Mouse (Mus musculus): Measurements from ENCODE around the gene Cbs. TPM values are rescaled to one million over a fixed set of nuclear protein-coding genes. Genes with fewer than 3 reads are reported as not detected.

Gene Cbs
- total RNA-seq (2012; rRNA removed) (1.4 and 1.5 TPM in 2 replicates), total RNA-seq (2014; rRNA removed) (1.2 and 1.3 TPM in 2 replicates), polyA plus RNA-seq (2012; ENCODE audit: insufficient read length, low read depth) (1.9 and 3.0 TPM in 2 replicates)

DNA sequence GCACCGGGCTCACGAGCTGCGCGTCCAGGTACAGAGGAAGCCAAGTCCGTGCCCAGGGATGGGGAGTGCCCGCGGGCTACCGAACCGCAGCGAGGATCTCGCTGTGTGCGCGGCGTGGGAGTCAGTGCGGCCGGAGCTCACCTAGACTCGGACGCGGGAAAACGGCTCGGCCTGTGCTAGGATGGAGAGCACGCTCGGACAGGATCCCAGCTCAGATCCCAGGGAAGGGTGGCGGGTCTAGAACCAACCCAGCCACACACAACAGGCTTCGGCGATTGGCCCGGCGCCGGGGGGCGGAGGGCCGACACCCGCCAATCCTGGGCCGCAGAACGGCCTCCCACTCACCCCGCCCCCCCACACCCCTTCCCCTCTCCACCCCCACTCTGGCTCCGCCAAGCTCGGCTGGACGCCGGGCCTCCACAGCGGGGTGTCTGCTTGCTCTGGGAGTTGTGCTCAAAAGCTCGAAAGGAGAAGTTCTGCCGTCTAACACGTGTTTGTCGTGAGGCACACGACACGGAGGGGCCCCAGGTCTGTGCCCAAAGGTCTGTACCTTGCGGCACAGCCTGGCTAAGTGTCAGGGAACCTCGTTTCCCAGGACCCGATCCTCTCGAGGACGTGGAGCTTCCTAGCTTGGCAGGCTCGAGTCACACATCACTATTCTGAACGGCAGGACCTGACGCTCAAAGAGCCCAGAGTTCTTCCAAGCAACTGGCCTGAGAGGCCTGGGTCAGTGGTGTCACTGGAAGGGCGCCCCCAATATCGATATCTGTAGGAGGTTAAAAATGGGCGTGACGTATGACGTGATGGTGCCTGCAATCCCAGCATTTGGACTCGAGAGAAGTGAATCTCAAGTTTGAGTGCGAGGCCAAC, at the start of gene Cbs:
Cbs (minus strand) TSS at position 297 of the 870 bp plus-strand sequence.
- dilution Hi-C loops (cut with MboI; ENCODE audit: extremely low pct_ligation_motif_present, extremely low pct_unique_long_range_greater_than_20kb, low sequenced_read_pairs) = no loop called here
- TF ChIP-seq POLR2A (IDR thresholded peaks at IDR 0.05; ENCODE audit: low read depth, low read length) (peak; percentile 22; the same call in 1 of the 2 replicates), MAX (IDR thresholded peaks at IDR 0.05; ENCODE audit: low read length) (peak; percentile 50; the same call in 1 of the 2 replicates), SMC3 (IDR thresholded peaks at IDR 0.05; ENCODE audit: low read depth, low read length) (no peak), UBTF (IDR thresholded peaks at IDR 0.05; ENCODE audit: low read depth, low read length) (no peak), BHLHE40 (IDR thresholded peaks at IDR 0.05; ENCODE audit: low read depth, low read length) (peak; percentile 66)
- H3K79me2 ChIP-seq (replicated peaks; ENCODE audit: control insufficient read depth, extremely low read depth, insufficient read depth, poor library complexity, severe bottlenecking) = no peaks in the 10 kb centered on the region
- H3K4me1 ChIP-seq (ENCODE audit: control insufficient read depth in 1 of 2, insufficient read depth in 2 of 2) = peaks cover 4 to 12% of the 10 kb centered on the region in 2 experiments
- in situ Hi-C loops (cut with MboI; ENCODE audit: low pct_ligation_motif_present, low pct_unique_long_range_greater_than_20kb, low sequenced_read_pairs) = loop anchor here (25.0 kb wide), 1 partner anchor 275 kb away; no protein-coding TSS in a partner anchor
- no peak within 1 kb of the TSS for H3K27ac ChIP-seq (ENCODE audit: insufficient read depth, low read depth)
- no peaks in the 10 kb centered on the region for H3K36me3 ChIP-seq (replicated peaks in 1 of 2; ENCODE audit: control insufficient read depth in 1 of 2, insufficient read depth in 1 of 2, low read length in 1 of 2)
- peak within 1 kb of the TSS; percentile 64 for H3K4me2 ChIP-seq (ENCODE audit: insufficient read depth, low read depth, poor library complexity, severe bottlenecking)
- H3K27me3 ChIP-seq (replicated peaks) = peaks cover 33% of the 10 kb centered on the region
- no peaks in the 10 kb centered on the region for H3K9me3 ChIP-seq (replicated peaks; ENCODE audit: low read length)
- H3K4me3 ChIP-seq (replicated peaks in 1 of 3; ENCODE audit: low read depth in 2 of 3, low read length in 2 of 3, poor library complexity in 1 of 3) = peak within 1 kb of the TSS in 2 of 3 experiments; percentile 44 to 58
- no peak within 1 kb of the TSS; the same call in 1 of the 2 replicates for H3K9ac ChIP-seq (ENCODE audit: insufficient read depth, low read depth)
- DNase-seq (ENCODE audit: extremely low read depth) = no peak

DNA sequence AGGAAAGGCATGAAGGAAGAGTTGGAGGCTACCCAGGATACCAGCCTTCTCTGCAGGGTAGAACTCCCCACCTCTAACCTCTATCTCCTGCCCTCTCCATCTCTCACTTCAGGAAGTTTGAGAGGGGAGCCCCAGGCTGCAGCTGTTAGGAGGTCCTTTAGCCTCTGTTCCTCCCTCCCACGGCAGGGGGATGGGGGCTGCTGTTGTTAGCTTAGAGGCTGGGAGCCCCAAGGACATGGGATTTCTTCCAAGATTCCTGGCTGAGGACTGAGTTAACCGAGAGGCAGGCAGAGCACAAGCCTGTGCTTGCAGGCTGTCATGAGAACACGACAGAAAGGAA, 49.2 kb upstream of the Cbs start:
- Histone ChIP-seq H3K79me2 (replicated peaks; ENCODE audit: control insufficient read depth, extremely low read depth, insufficient read depth, poor library complexity, severe bottlenecking) (no peaks in the 10 kb centered on the region), H3K4me1 (ENCODE audit: control insufficient read depth in 1 of 2, insufficient read depth in 2 of 2) (peaks cover 10 to 27% of the 10 kb centered on the region in 2 experiments), H3K4me3 (replicated peaks in 1 of 3; ENCODE audit: low read depth in 2 of 3, low read length in 2 of 3, poor library complexity in 1 of 3) (no peak overlapping the region), H3K36me3 (replicated peaks in 1 of 2; ENCODE audit: control insufficient read depth in 1 of 2, insufficient read depth in 1 of 2, low read length in 1 of 2) (no peaks in the 10 kb centered on the region), H3K27me3 (replicated peaks) (peaks cover 3% of the 10 kb centered on the region), H3K9me3 (replicated peaks; ENCODE audit: low read length) (peaks cover 2% of the 10 kb centered on the region), H3K4me2 (ENCODE audit: insufficient read depth, low read depth, poor library complexity, severe bottlenecking) (no peak overlapping the region), H3K27ac (ENCODE audit: insufficient read depth, low read depth) (no peak overlapping the region), H3K9ac (ENCODE audit: insufficient read depth, low read depth) (no peak overlapping the region)
- DNase-seq (ENCODE audit: extremely low read depth) = no peak
- no peak for TF ChIP-seq PAX5 (IDR thresholded peaks at IDR 0.05; ENCODE audit: low read length)
- no peak for TF ChIP-seq IRF4 (IDR thresholded peaks at IDR 0.05; ENCODE audit: low read depth, low read length)
- no peak for TF ChIP-seq RCOR1 (conservative IDR thresholded peaks at IDR 0.05; ENCODE audit: low read depth, low read length)
- no peak for TF ChIP-seq KAT2A (IDR thresholded peaks at IDR 0.05; ENCODE audit: insufficient replicate concordance, low read length)
- no peak for TF ChIP-seq USF1 (IDR thresholded peaks at IDR 0.05; ENCODE audit: low read depth, low read length)
- no peak for TF ChIP-seq CHD2 (IDR thresholded peaks at IDR 0.05; ENCODE audit: low read length)
- TF ChIP-seq JUND (conservative IDR thresholded peaks at IDR 0.05; ENCODE audit: low read depth, low read length) = no peak
- no peak for TF ChIP-seq USF2 (conservative IDR thresholded peaks at IDR 0.05; ENCODE audit: low read depth, low read length)
- no peak for TF ChIP-seq MYC (IDR thresholded peaks at IDR 0.05; ENCODE audit: low read depth, low read length)
- no peak for TF ChIP-seq NELFE (IDR thresholded peaks at IDR 0.05; ENCODE audit: low read depth, low read length)
- no peak for TF ChIP-seq MAFK (IDR thresholded peaks at IDR 0.05; ENCODE audit: insufficient replicate concordance, low read length)
- TF ChIP-seq ZNF384 (IDR thresholded peaks at IDR 0.05; ENCODE audit: low read depth, low read length) = no peak
- no peak for TF ChIP-seq ZMIZ1 (IDR thresholded peaks at IDR 0.05; ENCODE audit: low read depth, low read length)
- TF ChIP-seq UBTF (IDR thresholded peaks at IDR 0.05; ENCODE audit: low read depth, low read length) = no peak
- TF ChIP-seq SIN3A (IDR thresholded peaks at IDR 0.05; ENCODE audit: low read length) = no peak
- no peak for TF ChIP-seq MXI1 (IDR thresholded peaks at IDR 0.05; ENCODE audit: low read depth, low read length)
- in situ Hi-C loops (cut with MboI; ENCODE audit: low pct_ligation_motif_present, low pct_unique_long_range_greater_than_20kb, low sequenced_read_pairs) = loop anchor here (10.0 kb wide), 1 partner anchor 249 kb away; no protein-coding TSS in a partner anchor
- dilution Hi-C loops (cut with MboI; ENCODE audit: extremely low pct_ligation_motif_present, extremely low pct_unique_long_range_greater_than_20kb, low sequenced_read_pairs) = no loop called here

Measured in CH12.LX (cell line).